Mouse (Mus musculus): ENCODE data around the gene Cfap57. TPM values are rescaled to one million over a fixed set of nuclear protein-coding genes. Genes with fewer than 3 reads are reported as not detected.
A peak's percentile ranks its signal among the peaks of the same experiment; 100 is the strongest.

The Cfap57 gene
- polyA plus RNA-seq (2015; fragmentation: Nextera tagmentation; extraction: Ambion mirVana) = 1.5 and 1.6 TPM in 2 replicates

GRCm38 (mm10) chr4:118620279-118620966, at the start of gene Cfap57, which contains the start of gene Ebna1bp2:
Cfap57 (minus strand) TSS chr4:118620777.
Ebna1bp2 (plus strand) TSS chr4:118620799.
- Histone ChIP-seq H3K4me3 (replicated peaks) (peak within 1 kb of the TSS; percentile 86), H3K36me3 (peaks cover 28% of the 10 kb centered on the region), H3K9ac (replicated peaks) (peak within 1 kb of the TSS; percentile 75), H3K27me3 (no peaks in the 10 kb centered on the region), H3K4me2 (replicated peaks) (peak within 1 kb of the TSS; percentile 99), H3K9me3 (0 out of 2 replicates have a peak, but pooled peaks cover 4% of the 10 kb centered on the region), H3K4me1 (replicated peaks) (peaks cover 12% of the 10 kb centered on the region), H3K27ac (no peak within 1 kb of the TSS)
- under 1% methylated on average over 41 of the region's 41 CpGs for WGBS
- ATAC-seq = peak; percentile 96

GRCm38 (mm10) chr4:118658652-118659051, 38.1 kb upstream of the Cfap57 start, which contains the start of gene Olfr62:
Olfr62 (plus strand) TSS chr4:118658952.
- Histone ChIP-seq H3K9ac (replicated peaks) (no peak within 1 kb of the TSS), H3K4me3 (replicated peaks) (no peak within 1 kb of the TSS), H3K9me3 (no peaks in the 10 kb centered on the region), H3K27me3 (no peaks in the 10 kb centered on the region), H3K36me3 (no peaks in the 10 kb centered on the region), H3K4me1 (replicated peaks) (no peaks in the 10 kb centered on the region), H3K4me2 (replicated peaks) (no peak within 1 kb of the TSS), H3K27ac (no peak within 1 kb of the TSS)
- ATAC-seq = no peak

- no peak overlapping the region for H3K9ac ChIP-seq (replicated peaks)
- H3K4me1 ChIP-seq (replicated peaks) = 0 out of 2 replicates have a peak, but pooled peaks cover 7% of the 10 kb centered on the region
- H3K4me2 ChIP-seq (replicated peaks) = no peak overlapping the region
- WGBS = 12% methylated on average over 2 of the region's 2 CpGs
- H3K9me3 ChIP-seq = no peaks in the 10 kb centered on the region
- H3K27ac ChIP-seq = no peak overlapping the region
- no peaks in the 10 kb centered on the region for H3K27me3 ChIP-seq
- no peak for ATAC-seq
- no peak overlapping the region for H3K4me3 ChIP-seq (replicated peaks)
- no peaks in the 10 kb centered on the region for H3K36me3 ChIP-seq
These were observed 24.7 kb upstream of the Cfap57 start for GRCm38 (mm10) chr4:118645234-118645633.

GRCm38 (mm10) chr4:118642346-118643190, 22.0 kb upstream of the Cfap57 start:
- Histone ChIP-seq H3K36me3 (no peaks in the 10 kb centered on the region), H3K27ac (no peak overlapping the region), H3K4me1 (replicated peaks) (0 out of 2 replicates have a peak, but pooled peaks cover 7% of the 10 kb centered on the region), H3K4me2 (replicated peaks) (no peak overlapping the region), H3K27me3 (no peaks in the 10 kb centered on the region), H3K9me3 (no peaks in the 10 kb centered on the region), H3K9ac (replicated peaks) (no peak overlapping the region), H3K4me3 (replicated peaks) (no peak overlapping the region)
- WGBS = 50% methylated on average over 20 of the region's 20 CpGs
- no peak for ATAC-seq

GRCm38 (mm10) chr4:118630261-118630660, 9.7 kb upstream of the Cfap57 start:
- no peaks in the 10 kb centered on the region for H3K9me3 ChIP-seq
- no peak overlapping the region for H3K4me3 ChIP-seq (replicated peaks)
- no peaks in the 10 kb centered on the region for H3K4me1 ChIP-seq (replicated peaks)
- H3K4me2 ChIP-seq (replicated peaks) = no peak overlapping the region
- H3K27me3 ChIP-seq = no peaks in the 10 kb centered on the region
- 77% methylated on average over 5 of the region's 5 CpGs for WGBS
- H3K27ac ChIP-seq = no peak overlapping the region
- ATAC-seq = no peak
- H3K9ac ChIP-seq (replicated peaks) = no peak overlapping the region
- H3K36me3 ChIP-seq = peaks cover 69% of the 10 kb centered on the region

- Histone ChIP-seq H3K9me3 (0 out of 2 replicates have a peak, but pooled peaks cover 4% of the 10 kb centered on the region), H3K4me3 (replicated peaks) (peak overlapping the region; percentile 86), H3K9ac (replicated peaks) (peak overlapping the region; percentile 75; the same call in 1 of the 2 replicates), H3K36me3 (peaks cover 42% of the 10 kb centered on the region), H3K4me2 (replicated peaks) (peak overlapping the region; percentile 99), H3K27me3 (no peaks in the 10 kb centered on the region), H3K27ac (no peak overlapping the region), H3K4me1 (replicated peaks) (peaks cover 12% of the 10 kb centered on the region)
- no peak for ATAC-seq
- WGBS = 91% methylated on average over 9 of the region's 9 CpGs
These were observed 1.2 kb upstream of the Cfap57 start for GRCm38 (mm10) chr4:118621781-118622180.

- no peaks in the 10 kb centered on the region for H3K27me3 ChIP-seq
- peaks cover 12% of the 10 kb centered on the region for H3K4me1 ChIP-seq (replicated peaks)
- H3K9ac ChIP-seq (replicated peaks) = peak overlapping the region; percentile 75
- H3K4me3 ChIP-seq (replicated peaks) = peak overlapping the region; percentile 86
- H3K9me3 ChIP-seq = 0 out of 2 replicates have a peak, but pooled peaks cover 4% of the 10 kb centered on the region
- H3K36me3 ChIP-seq = peaks cover 34% of the 10 kb centered on the region
- under 1% methylated on average over 23 of the region's 23 CpGs for WGBS
- H3K27ac ChIP-seq = no peak overlapping the region
- ATAC-seq = no peak
- H3K4me2 ChIP-seq (replicated peaks) = peak overlapping the region; percentile 99
These were observed 367 bp upstream of the Cfap57 start for GRCm38 (mm10) chr4:118620967-118621320.

GRCm38 (mm10) chr4:118615412-118615811, 5.2 kb downstream of the Cfap57 start:
- H3K27me3 ChIP-seq = no peaks in the 10 kb centered on the region
- 0 out of 2 replicates have a peak, but pooled peaks cover 4% of the 10 kb centered on the region for H3K9me3 ChIP-seq
- H3K4me2 ChIP-seq (replicated peaks) = no peak overlapping the region
- 88% methylated on average over 11 of the region's 11 CpGs for WGBS
- no peaks in the 10 kb centered on the region for H3K36me3 ChIP-seq
- H3K27ac ChIP-seq = no peak overlapping the region
- ATAC-seq = no peak
- no peak overlapping the region for H3K9ac ChIP-seq (replicated peaks)
- no peaks in the 10 kb centered on the region for H3K4me1 ChIP-seq (replicated peaks)
- no peak overlapping the region for H3K4me3 ChIP-seq (replicated peaks)

- Histone ChIP-seq H3K9ac (replicated peaks) (no peak overlapping the region), H3K27ac (no peak overlapping the region), H3K4me2 (replicated peaks) (no peak overlapping the region), H3K4me1 (replicated peaks) (no peaks in the 10 kb centered on the region), H3K4me3 (replicated peaks) (no peak overlapping the region), H3K36me3 (no peaks in the 10 kb centered on the region), H3K27me3 (no peaks in the 10 kb centered on the region), H3K9me3 (no peaks in the 10 kb centered on the region)
- ATAC-seq = no peak
- 27% methylated on average over 11 of the region's 11 CpGs for WGBS
These were observed 8.0 kb downstream of the Cfap57 start for GRCm38 (mm10) chr4:118612619-118613018.

GRCm38 (mm10) chr4:118609836-118610235, 10.7 kb downstream of the Cfap57 start:
- no peaks in the 10 kb centered on the region for H3K9me3 ChIP-seq
- 88% methylated on average over 3 of the region's 3 CpGs for WGBS
- H3K36me3 ChIP-seq = no peaks in the 10 kb centered on the region
- H3K9ac ChIP-seq (replicated peaks) = no peak overlapping the region
- no peak for ATAC-seq
- H3K4me2 ChIP-seq (replicated peaks) = no peak overlapping the region
- no peaks in the 10 kb centered on the region for H3K27me3 ChIP-seq
- no peak overlapping the region for H3K4me3 ChIP-seq (replicated peaks)
- no peaks in the 10 kb centered on the region for H3K4me1 ChIP-seq (replicated peaks)
- no peak overlapping the region for H3K27ac ChIP-seq

- Histone ChIP-seq H3K4me1 (replicated peaks) (no peaks in the 10 kb centered on the region), H3K4me2 (replicated peaks) (no peak overlapping the region), H3K9ac (replicated peaks) (no peak overlapping the region), H3K27me3 (no peaks in the 10 kb centered on the region), H3K36me3 (no peaks in the 10 kb centered on the region), H3K27ac (no peak overlapping the region), H3K4me3 (replicated peaks) (no peak overlapping the region), H3K9me3 (no peaks in the 10 kb centered on the region)
- WGBS = 82% methylated on average over 4 of the region's 4 CpGs
- no peak for ATAC-seq
These were observed 16.5 kb downstream of the Cfap57 start for GRCm38 (mm10) chr4:118604065-118604464.

- Histone ChIP-seq H3K27me3 (no peaks in the 10 kb centered on the region), H3K4me1 (replicated peaks) (peaks cover 21% of the 10 kb centered on the region; the same call in 1 of the 2 replicates), H3K4me3 (replicated peaks) (peak overlapping the region; percentile 1; the same call in 1 of the 2 replicates), H3K36me3 (no peaks in the 10 kb centered on the region), H3K9me3 (no peaks in the 10 kb centered on the region), H3K9ac (replicated peaks) (0 out of 2 replicates have a peak overlapping the region, but pooled peaks have one; percentile 0), H3K27ac (peak overlapping the region; percentile 51), H3K4me2 (replicated peaks) (peak overlapping the region; percentile 30; the same call in 1 of the 2 replicates)
- 5% methylated on average over 7 of the region's 7 CpGs for WGBS
- ATAC-seq = peak; percentile 55; the same call in 1 of the 2 replicates
These were observed 30.8 kb downstream of the Cfap57 start for GRCm38 (mm10) chr4:118589733-118590130.
